Mouse (Mus musculus): ENCODE data around the gene Ly6g6c. TPM values are rescaled to one million over a fixed set of nuclear protein-coding genes. Genes with fewer than 3 reads are reported as not detected.
A peak's percentile ranks its signal among the peaks of the same experiment; 100 is the strongest.

Ly6g6c gene
- polyA plus RNA-seq, 1 experiment: not detected

- DNase-seq (ENCODE audit: extremely low spot score in 1 of 2, low spot score in 1 of 2): no peak
These were observed 12.1 kb downstream of the Ly6g6c start for GRCm38 (mm10) chr17:35077285-35077684.

DNA sequence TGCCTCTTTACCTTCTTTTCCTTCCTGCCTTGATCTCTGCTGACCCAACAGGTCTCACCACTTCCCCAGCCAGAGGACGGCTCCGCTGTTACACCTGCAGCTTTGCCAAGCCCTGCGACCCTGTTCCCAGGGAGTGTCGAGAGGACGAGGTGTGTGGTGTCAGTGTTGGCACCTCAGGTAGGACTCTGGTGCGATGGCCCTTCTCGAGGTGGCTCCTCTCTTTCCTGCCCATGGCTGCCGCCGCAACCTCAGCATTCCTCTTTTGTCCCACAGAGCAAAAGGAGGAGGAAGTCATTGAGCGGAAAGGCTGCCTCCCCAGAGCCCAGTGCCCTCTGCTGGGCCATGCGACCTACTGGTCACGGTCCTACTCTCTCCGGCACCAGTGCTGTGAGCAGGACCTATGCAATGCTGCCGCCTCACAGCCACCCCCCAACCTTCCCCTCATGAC, 12.6 kb downstream of the Ly6g6c start, which contains the start of gene Ly6g6d:
Gene Ly6g6d (minus strand): TSS at position 280 of the 448 bp plus-strand sequence.
- DNase-seq (ENCODE audit: extremely low spot score in 1 of 2, low spot score in 1 of 2): no peak

DNA sequence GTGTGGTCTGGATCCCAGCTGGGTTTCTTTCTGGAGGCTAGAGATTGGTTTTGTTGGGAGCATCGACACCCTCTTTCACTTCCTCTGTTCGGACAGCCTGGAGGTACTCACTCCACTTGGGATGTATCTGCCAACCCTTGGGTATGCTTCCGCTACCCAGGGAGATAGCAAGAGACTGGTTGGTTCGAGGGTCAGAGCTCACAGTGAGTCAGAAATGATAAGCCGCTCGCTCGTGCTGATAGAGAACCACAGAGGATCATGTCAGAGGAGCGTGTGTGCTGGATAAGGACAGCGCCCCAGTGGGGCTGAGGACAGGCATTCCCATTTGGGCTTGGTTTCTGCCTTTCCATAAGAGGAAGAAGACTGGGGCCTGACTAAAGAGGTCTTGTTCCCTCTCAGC, 14.6 kb downstream of the Ly6g6c start:
- no peak for DNase-seq (ENCODE audit: extremely low spot score in 1 of 2, low spot score in 1 of 2)

- DNase-seq (ENCODE audit: extremely low spot score in 1 of 2, low spot score in 1 of 2): no peak
These were observed 15.1 kb downstream of the Ly6g6c start for GRCm38 (mm10) chr17:35080248-35080647.

GRCm38 (mm10) chr17:35080710-35081109, 15.5 kb downstream of the Ly6g6c start:
- DNase-seq (ENCODE audit: extremely low spot score in 1 of 2, low spot score in 1 of 2): no peak

DNA sequence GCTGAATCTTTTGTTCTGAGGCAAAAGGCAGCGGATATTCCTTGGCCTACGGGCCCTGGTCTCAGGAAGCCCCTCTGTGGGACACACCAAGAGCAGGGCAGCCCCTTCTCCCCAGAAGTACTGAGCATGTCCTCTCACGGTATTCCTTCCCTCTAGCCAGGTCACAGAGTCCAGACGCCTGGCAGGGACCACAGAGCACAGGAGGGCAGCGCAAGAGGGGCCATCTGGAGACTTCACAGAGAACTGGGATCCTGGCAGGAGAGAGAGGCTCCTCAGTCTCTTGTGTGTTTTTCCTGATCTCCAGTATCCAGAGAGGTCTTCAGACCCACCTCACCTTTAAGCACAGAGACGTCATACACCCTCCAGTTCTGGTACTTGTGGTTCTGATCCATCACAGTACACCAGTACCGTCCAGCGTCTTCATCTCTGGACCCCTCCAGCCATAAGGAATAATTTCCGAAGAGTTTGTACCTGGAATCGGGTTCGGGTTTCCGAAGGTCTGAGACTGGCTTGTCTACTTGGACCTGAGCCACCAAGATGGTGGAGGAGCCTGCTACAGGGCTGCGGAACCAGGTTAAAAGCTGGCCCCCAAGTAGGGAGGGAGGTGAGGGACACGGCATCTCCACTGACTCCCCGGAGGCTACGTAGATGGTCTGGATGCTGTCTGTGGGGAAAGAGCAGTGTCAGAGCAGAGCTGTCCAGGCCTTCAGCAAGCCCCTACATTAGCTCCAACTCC, 17.8 kb downstream of the Ly6g6c start:
- DNase-seq (ENCODE audit: extremely low spot score in 1 of 2, low spot score in 1 of 2): no peak

- DNase-seq (ENCODE audit: extremely low spot score in 1 of 2, low spot score in 1 of 2): no peak
These were observed 18.8 kb downstream of the Ly6g6c start for GRCm38 (mm10) chr17:35083929-35084497.

DNA sequence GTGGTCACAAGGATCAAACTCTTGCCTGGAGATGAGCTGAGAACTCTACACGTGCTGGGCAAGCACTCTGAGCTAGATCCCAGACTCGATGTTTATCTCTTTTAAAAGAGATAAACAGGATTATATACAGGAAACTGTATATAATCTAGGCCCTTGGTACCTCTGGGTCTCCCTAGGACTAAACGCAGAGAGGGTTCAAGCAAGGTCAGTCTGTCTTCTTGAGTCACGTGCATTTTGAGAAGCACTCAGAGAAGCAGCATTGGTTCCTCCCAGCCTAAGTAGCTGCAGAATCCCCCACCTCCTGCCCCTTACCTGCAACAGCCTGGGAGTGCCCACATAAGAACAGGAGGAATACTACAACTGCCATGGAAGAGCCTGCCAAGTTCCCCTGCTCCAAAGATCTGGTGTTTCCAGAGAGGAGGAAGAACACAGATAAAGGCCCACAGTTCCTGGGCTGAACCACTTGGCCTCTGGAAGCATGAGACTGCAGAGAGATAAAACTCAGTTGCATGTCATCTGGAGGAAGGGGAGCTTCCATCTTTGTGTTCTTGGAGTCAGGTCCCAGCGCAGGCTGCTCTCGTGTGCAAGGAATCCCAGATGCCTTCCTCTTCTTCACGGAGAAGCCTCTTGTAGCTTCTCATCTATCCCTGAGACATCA, 20.1 kb downstream of the Ly6g6c start, which contains the start of gene Ly6g6f:
Gene Ly6g6f (minus strand): TSS at position 403 of the 658 bp plus-strand sequence.
- no peak for DNase-seq (ENCODE audit: extremely low spot score in 1 of 2, low spot score in 1 of 2)

- no peak for DNase-seq (ENCODE audit: extremely low spot score in 1 of 2, low spot score in 1 of 2)
These were observed 23.0 kb downstream of the Ly6g6c start for GRCm38 (mm10) chr17:35088151-35088550.

- DNase-seq (ENCODE audit: extremely low spot score in 1 of 2, low spot score in 1 of 2): peak; percentile 87 to 95
These were observed 23.8 kb downstream of the Ly6g6c start, which contains the start of gene Abhd16a for GRCm38 (mm10) chr17:35088825-35089644. Gene Abhd16a (plus strand): TSS chr17:35089263.

GRCm38 (mm10) chr17:35090166-35090932, 25.2 kb downstream of the Ly6g6c start:
- DNase-seq (ENCODE audit: extremely low spot score in 1 of 2, low spot score in 1 of 2): no peak

GRCm38 (mm10) chr17:35092403-35093198, 27.4 kb downstream of the Ly6g6c start:
- DNase-seq (ENCODE audit: extremely low spot score in 1 of 2, low spot score in 1 of 2): no peak

GRCm38 (mm10) chr17:35094475-35095365, 29.5 kb downstream of the Ly6g6c start:
- DNase-seq (ENCODE audit: extremely low spot score in 1 of 2, low spot score in 1 of 2): no peak

GRCm38 (mm10) chr17:35096597-35096996, 31.4 kb downstream of the Ly6g6c start:
- DNase-seq (ENCODE audit: extremely low spot score in 1 of 2, low spot score in 1 of 2): no peak

DNA sequence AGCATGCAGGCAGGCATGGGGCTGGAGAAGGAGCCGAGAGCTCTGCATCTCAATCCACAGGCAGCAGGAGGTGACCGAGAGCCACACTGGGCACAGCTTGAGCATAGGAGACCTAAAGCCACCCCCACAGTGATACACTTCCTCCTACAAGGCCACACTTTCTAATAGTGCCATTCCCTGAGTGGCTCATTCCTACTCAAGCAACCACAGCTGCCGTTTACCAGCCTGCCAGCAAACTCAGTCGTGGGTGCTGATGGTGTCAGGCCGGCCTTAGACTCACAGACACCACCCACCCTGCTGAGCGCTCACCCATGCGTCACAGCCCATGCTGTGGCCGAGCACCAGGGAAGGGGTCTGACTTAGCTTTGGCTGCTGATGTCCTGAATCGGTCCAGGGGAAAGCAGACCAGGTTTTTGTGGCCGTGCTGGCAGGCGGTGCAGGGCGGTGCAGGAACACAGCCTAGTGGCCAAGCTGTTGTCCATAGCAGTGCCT, 32.0 kb downstream of the Ly6g6c start:
- DNase-seq (ENCODE audit: extremely low spot score in 1 of 2, low spot score in 1 of 2): peak; percentile 55 to 69

DNA sequence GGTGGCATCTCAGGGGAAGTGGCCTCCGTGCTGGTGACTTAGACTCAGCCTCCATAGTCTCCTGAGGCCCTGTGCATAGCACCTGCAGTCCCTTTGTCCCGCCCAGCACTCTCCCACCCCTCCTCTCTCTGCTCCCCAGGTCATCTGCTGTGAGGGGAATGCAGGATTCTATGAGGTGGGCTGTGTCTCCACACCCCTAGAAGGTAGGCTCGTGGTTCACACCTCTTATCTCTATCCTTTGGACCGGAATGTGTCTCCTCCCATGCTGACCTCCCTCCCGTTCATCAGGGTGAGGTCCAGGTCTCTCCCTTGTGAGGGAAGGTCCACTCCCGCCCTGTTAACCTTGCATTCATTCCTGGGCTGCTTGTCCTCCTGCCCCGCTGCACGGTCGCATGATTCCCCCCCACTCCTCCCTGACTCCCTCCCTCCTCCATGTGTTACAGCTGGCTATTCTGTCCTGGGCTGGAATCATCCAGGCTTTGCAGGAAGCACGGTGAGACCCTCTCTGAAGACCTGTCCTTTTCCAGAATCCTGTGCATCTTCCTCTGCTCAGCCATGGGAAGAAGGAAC, 35.1 kb downstream of the Ly6g6c start:
- DNase-seq (ENCODE audit: extremely low spot score in 1 of 2, low spot score in 1 of 2): no peak

- DNase-seq (ENCODE audit: extremely low spot score in 1 of 2, low spot score in 1 of 2): no peak
These were observed 36.0 kb downstream of the Ly6g6c start for GRCm38 (mm10) chr17:35101161-35101560.

DNA sequence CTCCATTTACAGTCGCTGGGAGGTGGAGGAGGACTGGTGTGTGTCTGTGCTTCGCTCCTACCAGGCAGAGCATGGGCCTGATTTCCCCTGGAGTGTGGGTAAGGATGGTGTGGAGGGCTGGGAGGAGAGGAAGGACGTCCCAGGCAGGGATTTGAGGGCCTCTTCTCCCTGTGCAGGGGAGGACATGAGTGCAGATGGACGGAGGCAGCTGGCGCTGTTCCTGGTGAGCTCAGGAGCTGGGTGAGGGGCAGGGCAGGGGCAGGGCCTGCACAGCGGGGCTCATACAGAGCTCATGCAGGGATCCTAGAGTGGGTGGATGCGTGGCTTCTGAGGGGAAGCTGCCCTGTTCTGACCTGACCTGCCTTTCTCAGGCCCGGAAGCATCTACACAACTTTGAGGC, 37.1 kb downstream of the Ly6g6c start:
- DNase-seq (ENCODE audit: extremely low spot score in 1 of 2, low spot score in 1 of 2): no peak

All from frontal cortex, adult 2 months (tissue).